Mouse (Mus musculus) splenic B cell, adult 2 months (primary cell): ENCODE data around the gene Cbx4.
A peak's percentile ranks its signal among the peaks of the same experiment; 100 is the strongest.

Source experiments
- DNase-seq: peaks from one replicate; pipeline ENCODE4 v3.0.0-alpha.2; 2011; ENCODE audit warnings: low read depth, low spot score
- H3K27me3 ChIP-seq: 2 replicates; pipeline ENCODE4 v1.6.1; 2012; ENCODE audit warnings: mild to moderate bottlenecking, low read length, moderate library complexity, mixed read lengths; ENCODE audit not compliant: control insufficient read depth, poor library complexity, insufficient read depth, severe bottlenecking
- H3K36me3 ChIP-seq: 2 replicates; pipeline ENCODE4 v1.6.1; 2012; ENCODE audit warnings: mild to moderate bottlenecking, low read length, moderate library complexity, mixed read lengths; ENCODE audit not compliant: control insufficient read depth, poor library complexity, insufficient read depth, severe bottlenecking

Gene Cbx4

DNA sequence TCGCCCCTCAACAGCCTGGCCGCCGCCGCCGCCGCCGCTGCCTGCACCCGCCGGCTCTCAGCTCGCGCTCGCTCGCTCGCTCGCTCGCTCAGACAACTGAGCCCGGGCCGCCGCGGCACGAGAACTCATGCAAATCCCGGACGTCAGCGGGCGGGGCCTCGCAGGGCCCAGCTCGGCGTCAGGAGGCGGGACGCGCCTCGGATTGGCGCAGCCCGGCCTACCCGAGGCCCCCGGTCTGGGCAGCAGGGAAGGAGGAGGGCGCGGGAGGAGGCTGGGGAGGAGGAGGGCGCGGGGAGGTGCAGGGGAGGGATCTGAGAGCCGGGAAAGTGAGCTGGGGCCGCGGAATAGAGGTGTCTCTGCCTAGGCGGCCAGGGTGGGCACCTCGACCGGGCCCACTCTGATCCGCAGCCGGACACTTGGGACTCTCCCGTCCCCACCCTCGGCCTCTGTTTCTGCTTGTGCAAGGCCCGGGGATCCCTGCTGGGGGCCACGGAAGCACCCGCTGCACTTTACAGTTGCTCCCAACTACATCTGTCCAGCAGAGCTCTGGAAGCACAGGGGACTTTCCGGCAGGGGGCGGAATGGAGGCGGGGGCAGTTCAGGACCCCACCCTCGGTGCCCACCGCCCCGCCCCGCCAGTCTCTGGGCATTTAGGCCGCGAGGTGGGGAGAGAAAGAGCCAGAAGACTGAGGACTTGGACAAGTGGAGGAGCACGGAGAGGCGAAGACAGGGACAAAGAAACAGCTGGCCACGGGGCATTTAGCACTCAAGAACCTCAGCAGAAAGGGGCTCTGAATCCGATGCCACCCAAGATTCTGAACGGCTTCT lies at the start of gene Cbx4:
Gene Cbx4 (minus strand): TSS at position 78 of the 828 bp plus-strand sequence.
- Histone ChIP-seq H3K27me3 (no peaks in the 10 kb centered on the region), H3K36me3 (peaks cover under 1% of the 10 kb centered on the region)
- DNase-seq, result peak; percentile 96

DNA sequence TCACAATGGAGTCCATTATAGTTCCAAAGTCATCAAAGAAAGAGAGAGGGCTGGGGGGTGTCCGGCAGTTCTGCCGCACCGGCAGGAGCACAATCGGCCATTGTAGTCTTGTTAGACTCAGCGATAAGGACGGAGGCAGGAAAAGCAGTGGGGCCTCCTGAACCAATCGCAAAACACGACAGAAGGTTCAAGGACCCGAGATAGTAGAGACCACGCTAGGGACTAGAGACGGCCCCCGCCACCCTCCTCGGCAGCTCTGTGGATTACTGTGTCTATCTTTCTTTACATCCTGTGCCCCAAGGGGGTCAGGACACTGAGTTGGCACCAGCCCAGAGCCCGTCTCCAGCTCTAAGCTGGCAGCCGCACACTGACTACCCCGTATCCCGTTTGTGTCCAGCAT lies 48.6 kb upstream of the Cbx4 start:
- Histone ChIP-seq H3K36me3 (no peaks in the 10 kb centered on the region), H3K27me3 (no peaks in the 10 kb centered on the region)
- DNase-seq, result no peak

DNA sequence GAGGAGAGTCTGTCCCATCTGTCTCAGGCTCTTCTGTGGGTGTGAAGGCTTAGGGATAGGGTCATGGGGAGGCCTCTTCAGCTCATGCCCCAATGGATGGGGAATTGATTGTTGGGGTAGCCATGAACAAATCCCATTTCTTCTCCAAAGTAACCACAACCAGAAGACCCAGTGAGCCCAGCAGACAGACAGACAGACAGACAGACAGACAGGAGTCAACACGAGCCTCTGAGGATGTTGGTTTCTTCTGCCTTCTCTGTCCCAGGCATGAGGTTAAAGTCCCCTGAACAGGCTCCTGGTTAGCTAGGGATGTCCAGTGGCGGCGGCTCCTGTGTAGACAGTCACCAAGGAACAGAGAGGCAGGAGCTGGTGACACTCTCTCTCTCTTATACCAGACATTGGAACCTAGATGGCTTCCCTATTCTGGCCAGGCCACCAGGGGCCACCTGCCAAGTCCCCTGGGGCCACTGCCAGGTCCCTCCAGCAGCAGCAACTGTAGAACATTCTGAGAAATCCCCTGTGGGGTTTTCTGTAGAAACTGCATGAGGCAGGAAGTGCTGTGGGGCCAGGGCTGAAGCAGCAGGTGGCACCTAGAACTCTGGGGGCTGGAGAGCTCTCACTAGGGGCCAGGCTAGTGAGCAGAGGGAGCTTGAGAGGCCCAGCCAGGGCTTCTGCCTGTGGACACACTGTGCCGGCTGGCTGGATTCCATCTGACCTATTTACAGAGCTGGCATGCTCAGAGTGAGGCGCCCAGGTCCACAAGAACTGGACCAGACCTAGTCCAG lies 47.6 kb upstream of the Cbx4 start:
- Histone ChIP-seq H3K27me3 (no peaks in the 10 kb centered on the region), H3K36me3 (no peaks in the 10 kb centered on the region)
- DNase-seq, result peak; percentile 89

DNA sequence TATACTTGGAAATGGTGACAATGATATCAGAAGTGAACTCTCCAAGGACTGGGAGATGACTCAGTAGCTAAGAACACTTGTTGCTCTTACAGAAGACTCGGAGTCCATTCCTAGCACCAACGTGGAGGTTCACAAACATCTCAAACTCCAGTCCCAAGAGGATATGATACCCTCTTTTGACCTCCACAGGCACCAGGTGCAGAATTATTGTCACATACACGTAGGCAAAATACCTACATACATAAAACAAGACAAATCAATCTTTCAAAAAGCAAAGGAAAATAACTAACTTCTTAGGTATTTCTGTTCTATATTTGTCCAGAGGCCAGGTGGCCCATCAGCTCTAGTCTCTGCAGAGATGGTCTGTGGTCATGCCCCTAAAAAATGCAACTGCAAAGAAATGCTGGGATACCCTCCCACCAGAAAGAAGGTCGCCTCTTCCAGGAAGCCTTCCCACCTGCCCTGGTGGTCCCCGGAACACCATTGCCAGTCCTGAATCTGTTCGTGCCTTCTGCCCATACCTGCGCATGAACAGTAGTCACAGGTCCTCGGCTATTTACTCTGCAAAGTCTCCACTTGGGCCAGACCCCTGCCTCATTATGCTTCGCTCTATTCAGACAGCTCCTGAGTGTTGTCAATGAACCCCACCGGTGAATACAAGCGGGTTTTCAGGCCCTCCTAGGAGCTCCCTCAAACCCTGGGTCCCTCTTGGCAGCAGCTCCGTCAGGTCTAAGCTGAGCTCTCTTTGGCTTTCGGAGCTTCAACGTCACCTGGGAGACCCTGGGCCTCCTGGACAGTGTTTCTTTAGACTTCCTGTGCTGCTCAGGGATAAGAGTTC lies 46.4 kb upstream of the Cbx4 start:
- H3K27me3 ChIP-seq, result no peaks in the 10 kb centered on the region

DNA sequence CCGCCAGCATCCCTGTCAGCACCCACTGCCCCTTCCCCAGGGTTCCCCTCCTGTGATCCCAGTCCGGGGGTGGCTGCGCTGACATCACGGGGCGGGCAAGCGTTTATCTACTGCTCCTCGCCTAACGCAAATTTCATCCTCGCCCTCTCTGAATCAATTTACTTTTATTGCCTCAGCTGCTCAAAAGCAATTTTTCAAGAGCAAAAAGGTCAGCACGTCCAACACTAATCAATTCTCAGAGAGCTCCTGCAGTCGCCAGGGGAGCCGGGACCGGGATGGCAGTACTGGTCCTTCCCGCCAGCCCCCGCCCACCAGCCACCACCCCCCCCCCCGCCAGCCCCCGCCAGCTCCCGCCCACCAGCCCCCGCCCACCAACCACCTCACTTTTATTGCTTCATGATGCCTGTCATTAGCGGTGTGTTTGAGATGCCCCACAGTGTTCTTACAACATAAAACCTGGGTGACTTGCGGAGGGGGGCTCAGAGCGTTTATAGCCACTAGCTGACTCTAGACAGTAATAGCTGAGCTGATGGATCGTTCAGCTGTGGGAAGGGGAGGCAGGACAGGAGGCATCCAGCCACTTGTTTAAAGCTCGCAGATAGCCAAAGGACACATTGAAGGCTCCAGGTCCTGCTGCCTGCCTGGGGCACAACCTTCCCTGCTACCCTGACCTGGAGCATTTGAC lies 44.2 kb upstream of the Cbx4 start:
- Histone ChIP-seq H3K36me3 (no peaks in the 10 kb centered on the region), H3K27me3 (no peaks in the 10 kb centered on the region)
- DNase-seq, result no peak

More for the DNA sequence above, 46.4 kb upstream of the Cbx4 start:
- H3K36me3 ChIP-seq, result no peaks in the 10 kb centered on the region
- DNase-seq, result no peak

DNA sequence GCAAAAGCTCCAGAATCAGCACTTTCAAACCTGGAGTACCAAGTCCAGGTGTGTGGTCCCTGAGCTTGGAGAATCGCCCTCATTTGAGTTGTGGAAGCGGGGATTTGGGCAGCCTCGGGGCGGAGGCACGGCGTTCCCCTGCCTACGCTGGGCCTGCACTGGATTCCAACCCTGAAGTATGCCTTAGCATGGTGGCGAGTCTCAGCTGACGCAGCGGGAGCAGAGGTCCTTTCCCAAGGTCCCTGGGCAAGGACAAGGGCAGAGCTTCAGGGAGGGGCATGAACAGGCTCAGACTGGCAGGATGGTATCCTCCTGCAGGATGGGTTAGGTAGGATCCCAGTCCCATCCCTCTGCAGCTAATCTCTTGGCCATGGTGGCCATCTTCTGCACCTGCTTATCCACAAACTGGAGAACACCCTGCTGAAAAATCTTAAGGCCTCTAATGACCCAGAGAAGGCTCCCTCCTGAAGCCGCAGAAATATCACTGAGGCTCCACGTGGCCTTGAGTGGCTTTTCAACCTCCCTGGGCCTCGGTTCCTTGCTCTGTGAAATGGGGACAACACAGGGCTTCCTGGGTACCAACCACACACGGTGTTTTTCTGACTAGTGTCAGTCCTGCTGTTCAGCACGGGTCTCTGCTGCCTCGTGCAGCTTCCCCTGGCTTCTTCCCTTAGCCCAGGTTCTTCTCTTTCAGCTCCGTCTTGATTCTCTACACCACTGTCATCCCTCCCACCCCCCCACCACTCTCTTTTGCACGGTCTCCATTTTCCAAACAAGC lies 43.4 kb upstream of the Cbx4 start:
- H3K27me3 ChIP-seq, result no peaks in the 10 kb centered on the region
- no peak for DNase-seq
- H3K36me3 ChIP-seq, result no peaks in the 10 kb centered on the region

DNA sequence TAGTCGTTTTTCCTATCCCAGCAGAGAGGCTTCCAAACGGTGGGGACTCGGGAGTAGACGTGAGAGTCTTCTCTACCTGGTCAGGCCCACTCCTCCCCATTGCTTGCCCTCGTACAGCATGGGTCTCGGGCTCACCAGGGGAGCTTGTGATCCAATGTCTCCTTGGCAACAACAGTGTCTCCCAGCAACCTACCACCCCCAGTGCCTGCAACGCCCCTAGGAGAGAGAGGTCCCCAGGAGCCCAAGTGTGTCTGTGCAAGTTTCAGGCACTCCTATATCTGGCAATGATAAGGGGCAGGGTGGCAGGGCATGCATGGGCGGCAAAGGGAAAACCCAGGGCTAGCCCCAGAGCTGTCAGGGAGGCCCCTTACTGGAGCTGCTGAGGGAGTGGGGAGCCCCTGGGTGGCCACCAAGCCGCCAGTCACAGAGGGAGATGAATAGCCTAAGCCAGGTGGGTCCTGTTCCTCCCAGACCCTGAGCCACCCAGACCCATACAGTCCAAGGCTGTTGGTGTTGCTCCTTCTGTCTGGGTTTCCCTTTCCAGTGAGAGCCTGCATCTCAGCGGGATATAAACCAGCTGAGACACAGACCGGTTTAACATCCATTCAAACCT lies 42.8 kb upstream of the Cbx4 start:
- Histone ChIP-seq H3K27me3 (no peaks in the 10 kb centered on the region), H3K36me3 (no peaks in the 10 kb centered on the region)
- DNase-seq, result peak; percentile 48

DNA sequence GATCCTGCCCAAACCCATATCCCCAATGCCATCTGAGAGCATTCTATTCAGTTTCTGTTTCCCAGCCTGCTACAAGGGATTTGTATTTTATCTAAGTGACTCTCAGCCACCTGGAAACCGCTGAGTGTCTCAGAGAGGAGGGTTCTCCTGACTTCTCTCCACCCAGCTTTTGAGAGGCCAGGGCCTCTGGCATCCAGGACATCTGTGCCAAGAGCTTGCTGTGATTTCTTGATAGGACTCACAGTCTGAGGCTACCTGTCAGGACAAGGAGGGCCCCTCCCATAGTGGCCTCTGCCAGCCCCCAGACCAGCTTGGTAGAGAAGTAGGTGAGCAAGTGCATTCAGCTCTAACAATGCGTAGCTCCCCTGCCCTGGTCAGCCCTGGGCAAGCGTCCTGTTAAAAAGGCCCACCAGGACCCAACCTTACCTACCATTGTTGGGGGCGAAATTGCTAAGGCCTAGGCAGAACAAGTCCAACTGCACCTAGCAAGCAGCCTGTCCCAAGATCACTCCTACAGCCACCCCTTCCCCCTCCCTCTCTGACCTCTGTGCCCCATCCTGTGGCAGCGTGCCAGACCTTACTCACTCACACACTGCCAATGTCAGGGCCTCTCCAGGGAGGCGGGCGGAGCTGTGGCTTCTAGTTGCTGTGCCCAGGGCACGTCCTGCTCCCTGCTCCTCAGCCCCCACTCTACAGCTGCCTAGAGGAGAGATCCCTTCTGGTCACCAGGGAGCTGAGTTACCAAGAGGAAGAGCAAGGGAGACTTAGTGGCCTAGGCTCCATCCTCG lies 41.9 kb upstream of the Cbx4 start:
- Histone ChIP-seq H3K27me3 (no peaks in the 10 kb centered on the region), H3K36me3 (no peaks in the 10 kb centered on the region)
- peak; percentile 64 for DNase-seq

DNA sequence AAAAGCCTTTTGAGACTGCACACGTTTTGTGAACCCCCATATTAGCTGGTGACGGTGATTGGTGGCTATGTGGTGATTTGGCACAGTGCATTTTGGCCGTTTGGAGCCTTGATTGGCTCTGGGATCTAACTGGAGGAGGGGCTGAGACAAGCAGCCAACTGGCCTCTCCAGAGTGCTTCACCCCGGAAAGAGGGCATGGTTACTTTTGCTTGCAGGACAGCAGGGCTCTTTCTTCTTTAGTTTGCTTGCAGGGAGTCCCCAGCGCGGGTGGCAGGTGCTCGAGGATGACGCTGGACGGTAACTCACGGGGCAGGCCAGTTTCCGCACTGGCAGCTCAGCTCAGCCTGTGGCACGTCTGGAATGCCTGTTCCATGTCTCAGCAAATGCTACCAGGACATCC lies 41.1 kb upstream of the Cbx4 start:
- peak; percentile 49 for DNase-seq
- H3K27me3 ChIP-seq, result no peaks in the 10 kb centered on the region
- no peaks in the 10 kb centered on the region for H3K36me3 ChIP-seq

DNA sequence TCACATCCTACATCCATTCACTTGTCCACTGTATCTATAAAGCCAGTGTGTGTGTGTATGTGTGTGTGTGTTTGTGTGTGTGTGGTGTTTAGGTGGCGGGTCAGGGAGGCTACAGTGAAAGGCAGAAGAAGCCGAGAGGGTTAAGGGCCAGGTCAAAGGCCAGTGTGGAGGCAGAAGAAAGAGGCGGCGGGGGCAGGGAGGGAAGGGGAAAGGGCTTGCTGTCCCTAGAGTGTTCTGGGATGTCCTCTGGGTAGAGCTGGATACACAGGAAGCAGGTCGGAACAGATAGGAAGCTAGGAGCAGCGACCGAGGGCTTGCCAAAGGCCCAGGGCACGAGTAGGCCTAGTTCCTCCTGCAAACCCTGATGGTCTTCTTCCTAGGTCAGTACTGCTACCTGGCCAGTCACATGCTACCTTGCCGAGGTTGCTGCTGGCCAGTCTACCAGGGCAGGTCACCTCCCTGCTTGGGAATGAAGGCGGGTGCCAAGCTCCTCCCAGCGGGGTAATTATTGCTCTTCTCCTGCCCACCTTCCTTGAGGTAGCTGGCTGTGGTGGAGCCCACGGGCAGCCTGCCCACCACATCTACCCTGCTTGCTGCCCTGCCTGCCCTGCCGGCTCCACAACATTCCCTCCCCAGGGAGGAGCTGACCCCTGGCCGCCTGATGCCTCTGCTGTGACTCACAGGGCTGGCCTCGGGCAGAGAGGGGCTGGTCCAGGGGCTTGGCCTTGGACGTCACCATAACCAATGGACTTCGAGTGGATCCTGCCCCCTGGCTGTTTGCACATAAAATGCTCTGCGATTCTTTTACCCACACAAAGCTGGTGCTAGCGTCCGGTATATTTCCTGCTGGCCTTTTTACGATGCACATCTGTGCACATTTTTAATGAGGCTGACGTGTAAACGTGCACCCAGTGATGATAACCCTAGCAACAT lies 40.2 kb upstream of the Cbx4 start:
- peak; percentile 57 for DNase-seq
- Histone ChIP-seq H3K27me3 (no peaks in the 10 kb centered on the region), H3K36me3 (no peaks in the 10 kb centered on the region)

DNA sequence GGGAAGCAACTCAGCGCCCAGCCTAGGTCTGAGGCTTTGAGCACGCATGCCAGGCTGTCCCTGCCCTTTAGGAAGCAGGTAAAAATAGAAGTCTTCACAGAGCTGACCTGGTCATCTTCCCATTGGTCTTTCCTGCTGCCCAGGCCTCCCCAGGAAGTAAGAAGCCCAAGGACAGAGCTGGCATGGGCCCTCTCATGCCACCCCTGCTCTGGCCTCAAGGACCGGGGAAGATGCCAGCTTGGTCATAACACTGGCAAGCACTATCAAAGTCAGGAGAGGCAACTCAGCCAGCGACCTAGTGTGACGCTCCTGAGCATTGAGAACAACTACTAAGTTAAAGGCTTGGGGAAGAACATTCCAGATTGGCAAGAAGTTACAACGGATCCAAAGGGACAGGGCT lies 38.5 kb upstream of the Cbx4 start:
- Histone ChIP-seq H3K36me3 (no peaks in the 10 kb centered on the region), H3K27me3 (no peaks in the 10 kb centered on the region)
- DNase-seq, result no peak
